Mouse (Mus musculus) left cerebral cortex, adult 18-20 months (tissue): ENCODE measurements around the gene Mrps30. TPM values are rescaled to one million over a fixed set of nuclear protein-coding genes. Genes with fewer than 3 reads are reported as not detected.
A peak's percentile ranks its signal among the peaks of the same experiment; 100 is the strongest.
"Not testable (repeated sequence)": the region's sequence is repeated elsewhere in the genome, so short reads cannot be mapped to it uniquely, and the experiment has no call there.

Source experiments
- DNase-seq, 2 experiments: peaks; one replicate each; pipeline ENCODE4 v3.0.0; 2021 to 2022; ENCODE audit warnings: low spot score in 2 of 2, mixed read lengths in 1 of 2
- long read RNA-seq, 2 experiments: library from polyadenylated mRNA; stranded (forward); transcript quantifications; one replicate each; pipeline ENCODE4 v2.0.0; 2021
- total RNA-seq, 2 experiments: library from RNA; stranded (reverse); gene quantifications; 2 replicates each; pipeline ENCODE4 v1.2.3; 2021

Mrps30 gene
- 10 to 100 TPM; 16.5 to 19.1 TPM for total RNA-seq
- long read RNA-seq, experiment 1, transcript Mrps30-201 (5 exons, 3,319 nt), result major isoform, 72 of 78 reads
- long read RNA-seq, experiment 1, partial matches to known transcripts, result 3 of 78 reads
- long read RNA-seq, experiment 1, other reads (novel, unspliced or antisense), result 3 of 78 reads
- long read RNA-seq, experiment 2, transcript Mrps30-201 (5 exons, 3,319 nt), result major isoform, 65 of 71 reads
- long read RNA-seq, experiment 2, partial matches to known transcripts, result 2 of 71 reads
- long read RNA-seq, experiment 2, other reads (novel, unspliced or antisense), result 4 of 71 reads

- DNase-seq, result peak; percentile 96
Observed at GRCm38 (mm10) chr13:118386511-118387447, at the start of gene Mrps30, which contains the start of gene B430218F22Rik. Mrps30 (minus strand) TSS chr13:118387252. B430218F22Rik (plus strand) TSS chr13:118386630.

- DNase-seq, result no peak
Observed at GRCm38 (mm10) chr13:118420847-118421246, 33.8 kb upstream of the Mrps30 start.

GRCm38 (mm10) chr13:118420408-118420807 is 33.4 kb upstream of the Mrps30 start:
- DNase-seq, result no peak

- no peak for DNase-seq
Observed at GRCm38 (mm10) chr13:118418163-118418562, 31.1 kb upstream of the Mrps30 start.

GRCm38 (mm10) chr13:118411297-118411992 is 24.4 kb upstream of the Mrps30 start:
- no peak for DNase-seq

GRCm38 (mm10) chr13:118403544-118403943 is 16.5 kb upstream of the Mrps30 start:
- no peak for DNase-seq

- DNase-seq, result no peak
Observed at GRCm38 (mm10) chr13:118400340-118400739, 13.3 kb upstream of the Mrps30 start.

- no peak for DNase-seq
Observed at GRCm38 (mm10) chr13:118395803-118396202, 8.8 kb upstream of the Mrps30 start.

GRCm38 (mm10) chr13:118387448-118387801 is 373 bp upstream of the Mrps30 start:
- not testable (repeated sequence) for DNase-seq

GRCm38 (mm10) chr13:118380381-118380780 is 6.7 kb downstream of the Mrps30 start:
- no peak for DNase-seq

GRCm38 (mm10) chr13:118379155-118379554 is 7.9 kb downstream of the Mrps30 start:
- DNase-seq, result peak; percentile 69 to 81

GRCm38 (mm10) chr13:118372871-118373270 is 14.2 kb downstream of the Mrps30 start:
- no peak for DNase-seq

- no peak for DNase-seq
Observed at GRCm38 (mm10) chr13:118365774-118366173, 21.3 kb downstream of the Mrps30 start.

- DNase-seq, result peak; percentile 27 to 37
Observed at GRCm38 (mm10) chr13:118363342-118363741, 23.7 kb downstream of the Mrps30 start.

GRCm38 (mm10) chr13:118350870-118351269 is 36.2 kb downstream of the Mrps30 start:
- no peak for DNase-seq

GRCm38 (mm10) chr13:118350257-118350656 is 36.8 kb downstream of the Mrps30 start:
- no peak for DNase-seq

Other genes starting within 250 kb of the Mrps30 start
- gene B430218F22Rik, start 622 bp downstream of the Mrps30 start, total RNA-seq, result under 1 TPM; 0.23 TPM